Mouse (Mus musculus): ENCODE results near the gene Wdr75.

Gene Wdr75

DNA sequence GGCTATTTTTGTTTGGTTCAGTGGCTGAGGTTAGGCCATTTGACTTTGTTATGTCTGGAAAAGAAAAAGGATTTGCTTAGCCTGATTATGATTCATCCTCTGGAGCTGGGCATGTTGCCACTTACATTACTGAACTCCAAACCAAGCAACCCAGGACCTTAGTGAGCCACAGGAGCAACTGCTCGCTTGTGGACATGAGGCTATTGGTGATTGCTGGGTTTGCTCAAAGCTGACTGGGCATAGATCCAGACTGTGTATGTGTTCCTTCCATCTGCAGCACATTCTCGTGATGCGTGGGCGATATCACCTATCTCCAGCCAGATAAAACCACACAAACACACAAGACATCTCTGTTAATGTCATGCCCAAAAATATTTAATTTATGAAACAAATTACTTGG is 42.8 kb downstream of the Wdr75 start:
- DNase-seq (ENCODE audit: low spot score), result peak; percentile 95

DNA sequence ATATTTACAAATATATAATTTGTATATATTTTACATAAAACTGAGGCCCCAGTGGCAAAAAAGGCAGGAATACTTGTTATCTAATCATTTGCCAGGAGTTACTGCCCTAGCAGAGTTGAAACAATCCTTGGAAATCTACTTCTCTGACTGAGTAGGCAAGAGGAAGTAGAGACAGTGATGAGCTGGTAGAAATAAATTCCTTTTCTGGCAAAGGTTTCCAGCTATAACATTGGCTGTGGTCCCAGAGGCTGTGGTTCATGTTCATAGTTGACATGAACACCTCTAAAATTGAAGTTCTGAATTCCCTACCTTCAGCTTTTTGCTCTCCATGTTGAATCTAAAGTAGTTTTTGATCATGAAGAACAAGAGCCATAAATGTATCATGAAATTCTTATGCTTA is 43.3 kb downstream of the Wdr75 start:
- peak; percentile 51 for DNase-seq (ENCODE audit: low spot score)

DNA sequence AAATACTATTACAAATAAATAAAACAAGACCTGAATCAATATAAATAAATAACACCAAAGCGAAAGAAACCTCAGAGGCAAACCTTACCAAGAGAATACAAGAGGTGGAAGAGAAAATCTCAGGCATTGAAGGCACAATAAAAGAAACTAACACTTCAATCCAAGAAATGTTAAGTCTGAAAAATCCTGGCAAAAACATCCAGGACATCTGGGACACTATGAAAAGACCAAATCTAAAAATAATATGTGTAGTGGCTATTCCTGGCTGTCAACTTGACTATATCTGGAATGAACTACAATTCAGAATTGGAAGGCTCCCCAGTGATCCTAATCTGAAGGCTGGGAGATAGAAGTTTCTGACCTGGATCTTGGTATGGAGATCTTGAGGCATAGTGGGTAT is 50.5 kb downstream of the Wdr75 start:
- DNase-seq (ENCODE audit: low spot score), result no peak

DNA sequence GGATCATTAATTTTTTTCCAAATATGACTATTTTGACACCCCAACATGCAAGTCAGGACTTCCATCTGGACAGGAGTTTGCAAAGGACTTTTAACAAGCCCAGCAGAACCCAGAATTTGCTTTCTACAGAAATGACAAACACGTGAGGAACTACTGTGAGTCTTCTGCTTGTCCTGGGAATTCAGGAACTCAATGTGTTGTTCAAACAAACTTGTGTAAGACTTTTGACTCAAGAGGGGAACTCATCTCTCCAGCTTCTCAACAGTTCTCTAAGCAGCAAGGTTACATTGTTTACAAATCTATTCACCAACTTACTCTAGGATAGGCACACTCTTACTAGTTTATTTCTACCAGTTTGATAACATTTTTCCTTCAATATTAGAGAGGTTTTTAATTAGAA is 63.1 kb downstream of the Wdr75 start:
- no peak for DNase-seq (ENCODE audit: low spot score)

DNA sequence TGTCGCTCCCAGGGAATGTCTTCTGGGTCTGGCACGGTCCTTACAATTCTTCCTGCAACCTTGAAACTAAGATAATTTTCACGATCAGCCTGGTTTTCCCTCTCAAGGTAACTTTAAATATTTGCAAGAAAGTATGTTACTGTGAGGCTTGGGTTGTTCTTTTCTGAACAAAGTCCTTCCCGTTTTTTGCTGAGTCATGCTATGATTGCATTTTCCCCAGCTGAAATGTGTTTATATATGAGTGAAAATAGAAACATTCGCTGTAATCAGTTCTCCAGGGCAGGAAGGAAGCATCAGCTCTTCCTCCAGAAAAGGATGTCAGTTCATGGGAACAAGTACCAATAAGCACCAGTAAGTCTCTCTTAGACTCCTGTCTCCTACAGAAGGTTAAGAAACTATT is 65.4 kb downstream of the Wdr75 start:
- peak; percentile 45 for DNase-seq (ENCODE audit: low spot score)

DNA sequence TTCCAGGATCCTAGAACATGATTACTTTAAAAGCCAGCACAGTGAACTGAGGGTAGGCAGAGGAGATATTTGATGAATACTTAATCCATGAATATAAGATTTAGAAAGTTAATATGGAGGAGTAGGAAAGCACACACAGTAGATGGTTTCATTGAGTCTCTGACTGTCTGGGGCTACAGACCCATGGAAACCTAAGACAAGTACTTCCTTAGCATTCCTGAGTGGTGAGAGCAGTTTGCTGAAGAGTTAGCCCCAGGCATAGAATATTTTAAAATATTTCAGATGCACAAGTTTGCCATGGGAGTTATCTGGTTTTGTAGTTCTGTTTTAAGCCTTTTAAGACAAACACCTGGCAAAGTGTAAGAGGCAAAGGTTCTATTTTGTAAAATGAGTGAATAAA is 66.2 kb downstream of the Wdr75 start:
- no peak for DNase-seq (ENCODE audit: low spot score)

DNA sequence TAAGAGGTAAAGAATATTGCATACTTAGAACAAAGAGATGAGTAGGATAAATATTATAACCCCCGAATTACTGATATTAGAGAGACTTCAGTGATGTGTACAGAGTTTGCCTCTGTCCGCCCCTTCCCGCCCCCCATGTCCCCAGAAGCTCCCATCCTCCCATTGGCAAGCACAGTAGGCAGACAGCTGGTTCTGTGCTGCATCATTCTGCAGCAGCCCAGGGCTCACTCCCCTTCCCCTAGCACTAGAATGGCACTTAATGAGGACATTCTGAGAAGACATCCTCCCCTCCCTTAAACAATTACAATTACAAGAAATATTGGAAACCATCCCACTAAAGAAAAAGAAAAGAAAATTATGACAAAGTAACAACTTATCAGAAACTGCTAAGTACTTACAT is 68.7 kb downstream of the Wdr75 start:
- DNase-seq (ENCODE audit: low spot score), result no peak

DNA sequence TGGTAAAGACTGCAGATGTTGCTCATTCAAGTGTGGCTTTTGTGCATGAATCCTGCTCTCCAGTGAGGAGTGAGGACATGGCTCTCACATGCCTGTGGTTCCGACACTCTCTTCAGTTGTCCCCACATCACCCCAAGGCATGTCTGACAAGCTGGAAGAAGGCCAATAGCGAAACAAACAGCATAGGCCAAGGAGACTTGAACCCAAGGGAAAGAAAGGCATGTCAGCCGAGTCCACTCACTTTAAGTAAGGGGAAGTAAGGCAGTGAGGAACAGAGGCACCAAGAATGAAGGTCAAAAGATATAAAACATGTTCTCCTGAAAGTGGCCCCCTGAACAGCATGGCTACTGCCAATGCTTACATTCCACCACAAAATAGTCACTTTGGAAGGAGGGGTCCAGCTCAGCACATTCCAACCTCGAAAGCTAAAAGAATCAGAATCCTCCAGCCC is 69.6 kb downstream of the Wdr75 start:
- DNase-seq (ENCODE audit: low spot score), result peak; percentile 81

DNA sequence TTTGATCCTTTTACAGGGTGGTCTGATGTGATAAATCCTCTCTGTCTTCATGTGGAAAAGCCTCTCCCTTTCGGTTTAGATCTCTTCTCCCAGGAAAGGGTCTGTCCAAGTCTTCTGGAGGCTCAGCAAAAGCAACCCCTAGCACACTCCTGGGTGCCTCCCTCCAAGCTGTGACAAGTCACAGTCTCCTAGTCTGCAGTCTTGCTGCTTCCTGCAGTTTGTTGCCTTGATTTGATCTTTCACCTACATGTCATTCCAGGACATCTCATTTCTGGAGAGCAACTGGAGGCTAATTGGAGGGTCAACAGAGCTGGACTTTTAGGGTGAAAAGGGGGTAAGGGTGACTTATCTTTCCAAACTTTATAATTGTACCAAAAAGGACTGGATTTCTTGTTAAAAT is 70.3 kb downstream of the Wdr75 start:
- DNase-seq (ENCODE audit: low spot score), result peak; percentile 45

DNA sequence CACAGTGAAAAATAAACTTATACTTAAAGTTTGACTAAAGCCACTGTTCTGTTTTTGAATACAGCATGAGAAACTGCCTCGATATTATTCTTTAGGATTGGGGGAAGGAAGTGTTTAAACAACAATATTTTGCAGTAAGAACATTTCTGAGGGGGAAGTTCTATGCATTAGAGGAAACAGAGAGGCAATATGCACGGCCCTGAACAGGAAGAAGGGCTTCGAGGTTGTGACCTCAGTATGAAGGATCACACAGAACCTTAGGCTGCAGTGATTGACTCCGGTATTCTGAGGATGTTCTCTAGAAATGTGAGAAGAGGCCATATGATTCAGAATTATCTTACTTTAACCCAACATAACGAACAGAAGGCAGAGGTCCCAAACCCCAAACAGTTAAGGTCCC is 70.8 kb downstream of the Wdr75 start:
- DNase-seq (ENCODE audit: low spot score), result no peak

DNA sequence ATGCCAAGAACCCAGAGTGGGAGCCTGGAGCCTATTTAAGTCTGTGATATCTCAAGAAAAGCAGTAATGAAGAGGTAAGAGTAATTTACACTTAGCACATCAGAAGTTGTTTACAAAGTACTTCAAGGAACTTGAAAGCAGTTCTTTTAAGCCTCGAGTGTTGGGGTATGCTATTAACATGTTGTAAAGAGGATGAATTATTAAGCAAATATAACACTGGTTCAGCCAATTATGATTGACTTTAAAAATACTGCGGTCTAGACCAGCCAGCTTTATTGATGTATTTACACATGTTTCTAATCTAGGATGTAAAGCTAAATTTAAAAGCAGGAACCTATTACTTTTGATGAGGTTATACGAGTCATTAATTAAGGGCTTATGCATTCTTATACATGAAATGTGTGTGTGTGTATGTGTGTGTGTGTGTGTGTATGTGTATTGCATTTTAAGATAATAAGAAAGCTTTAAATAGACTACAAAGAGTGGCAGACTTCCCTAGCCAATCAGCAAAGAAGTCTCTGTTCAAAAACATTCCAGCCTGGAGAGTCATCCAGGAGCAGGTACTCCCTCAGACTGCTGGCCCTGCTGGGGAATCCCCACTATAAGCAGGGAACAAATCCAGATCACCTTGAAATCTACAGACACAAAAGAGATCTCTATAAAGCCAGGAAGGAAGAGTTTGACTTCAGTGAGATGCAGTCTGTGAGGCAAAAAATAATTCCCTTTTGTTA is 71.5 kb downstream of the Wdr75 start:
- no peak for DNase-seq (ENCODE audit: low spot score)

DNA sequence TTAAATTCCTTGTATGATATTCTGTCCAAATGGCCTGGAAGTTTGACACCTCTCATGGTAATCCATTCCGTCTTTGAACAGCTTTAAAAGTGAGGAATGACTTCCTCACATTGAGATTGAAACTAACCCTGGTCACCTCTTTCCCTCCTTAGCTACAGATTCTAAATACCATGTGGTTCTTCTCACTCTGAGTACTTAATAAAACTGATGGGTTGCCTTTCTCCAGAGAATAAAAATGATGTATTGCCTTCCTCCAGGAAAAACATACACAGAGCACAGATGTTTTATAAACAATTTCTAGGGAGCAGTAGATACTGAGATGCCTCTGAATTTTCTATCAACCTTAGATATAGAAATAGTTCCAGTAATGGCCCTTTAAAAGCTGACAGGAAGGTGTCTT is 73.1 kb downstream of the Wdr75 start:
- DNase-seq (ENCODE audit: low spot score), result no peak

DNA sequence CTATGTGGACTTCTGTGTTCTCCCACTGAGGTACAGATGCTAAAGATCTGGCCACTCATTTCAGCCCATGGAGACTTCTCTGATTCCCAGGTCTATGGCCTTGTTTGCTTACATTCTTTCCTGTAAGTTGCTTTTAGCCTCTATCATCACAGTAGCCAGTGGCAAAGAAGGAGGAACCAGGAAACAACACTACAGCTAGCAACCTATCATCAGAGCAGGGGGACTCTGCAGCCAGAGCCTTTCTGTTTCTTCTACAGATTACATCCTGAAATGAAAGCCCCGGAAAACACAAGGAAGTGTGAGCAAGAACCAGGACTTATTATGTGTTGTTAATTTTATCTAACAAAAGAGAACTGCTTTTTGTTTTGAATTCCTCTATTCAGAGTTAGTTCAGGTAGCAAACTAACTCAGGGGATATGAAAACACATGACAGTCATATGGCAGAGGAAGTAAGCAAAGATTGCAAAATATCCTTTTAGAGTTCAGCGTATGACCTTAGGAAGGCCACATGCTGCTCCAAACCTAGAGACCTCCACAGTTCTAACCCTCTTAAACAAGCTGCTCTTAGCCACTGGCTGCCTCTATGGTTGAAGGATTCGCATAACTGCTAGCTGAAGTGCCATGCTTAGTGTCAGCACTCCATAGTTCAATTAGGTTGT is 73.6 kb downstream of the Wdr75 start:
- DNase-seq (ENCODE audit: low spot score), result no peak

Measured in adipocyte (in vitro differentiated cells).